Mouse (Mus musculus) intestine, postnatal 0 days (tissue): Measurements from ENCODE around the gene Trmt44. TPM values are rescaled to one million over a fixed set of nuclear protein-coding genes. Genes with fewer than 3 reads are reported as not detected.

Experiments used
- ATAC-seq: fragments of 200-750 bp; cut with Nextera tagmentation; 2 replicates; pipeline ENCODE4 v1.8.0; 2017; ENCODE audit warnings: mild to moderate bottlenecking, moderate TSS enrichment, moderate library complexity
- H3K27ac ChIP-seq: fragments of 300-500 bp; sonication (generic); 2 replicates; pipeline ENCODE4 v1.5.1; 2014; ENCODE audit warnings: mild to moderate bottlenecking, low read depth, low read length, moderate library complexity
- H3K27me3 ChIP-seq: fragments of 300-500 bp; sonication (generic); replicated peaks from 2 replicates; pipeline ENCODE4 v1.6.1; 2014; ENCODE audit warnings: low read length, mixed read lengths; ENCODE audit not compliant: control insufficient read depth, insufficient read depth
- H3K36me3 ChIP-seq: fragments of 300-500 bp; sonication (generic); 2 replicates; pipeline ENCODE4 v1.6.1; 2014; ENCODE audit warnings: mild to moderate bottlenecking, moderate library complexity; ENCODE audit not compliant: control insufficient read depth, insufficient read depth
- H3K4me1 ChIP-seq: fragments of 300-500 bp; sonication (generic); replicated peaks from 2 replicates; pipeline ENCODE4 v1.6.1; 2014; ENCODE audit warnings: antibody characterized with exemption, low read length, mixed read lengths; ENCODE audit not compliant: control insufficient read depth, insufficient read depth
- H3K4me2 ChIP-seq: fragments of 300-500 bp; sonication (generic); replicated peaks from 2 replicates; pipeline ENCODE4 v1.6.1; 2014; ENCODE audit warnings: low read depth, mild to moderate bottlenecking, moderate library complexity
- H3K4me3 ChIP-seq: fragments of 300-500 bp; sonication (generic); 2 replicates; pipeline ENCODE4 v1.5.1; 2014; ENCODE audit warnings: low read depth, low read length
- H3K9ac ChIP-seq: fragments of 300-500 bp; sonication (generic); 2 replicates; pipeline ENCODE4 v1.6.1; 2014; ENCODE audit warnings: mild to moderate bottlenecking, low read depth, low read length
- H3K9me3 ChIP-seq: fragments of 300-500 bp; sonication (generic); 2 replicates; pipeline ENCODE4 v1.6.1; 2016; ENCODE audit warnings: mixed run types; ENCODE audit not compliant: control insufficient read depth
- CTCF ChIP-seq: sonication (generic); IDR thresholded peaks from 2 replicates; pipeline ENCODE4 v1.5.1; 2016; ENCODE audit warnings: low read depth, mild to moderate bottlenecking, control low read depth, antibody characterized with exemption, moderate library complexity
- WGBS: fragments of 180-500 bp; shearing (Covaris S2); extraction: QIAGEN DNeasy Blood & Tissue Kit; methylation state at CpG from one replicate; pipeline ENCODE4 v1.1.7; 2014; 5-methylcytosine and 5-hydroxymethylcytosine counted together
- polyA plus RNA-seq: library from polyadenylated mRNA; unstranded; fragments of >200 nt; fragmentation: Nextera tagmentation; extraction: Ambion mirVana; gene quantifications from 2 replicates; pipeline ENCODE4 v1.2.1, GENCODE M21; 2015

The Trmt44 gene
- polyA plus RNA-seq, 1 experiment from 2014 or later = 3.6 TPM

DNA sequence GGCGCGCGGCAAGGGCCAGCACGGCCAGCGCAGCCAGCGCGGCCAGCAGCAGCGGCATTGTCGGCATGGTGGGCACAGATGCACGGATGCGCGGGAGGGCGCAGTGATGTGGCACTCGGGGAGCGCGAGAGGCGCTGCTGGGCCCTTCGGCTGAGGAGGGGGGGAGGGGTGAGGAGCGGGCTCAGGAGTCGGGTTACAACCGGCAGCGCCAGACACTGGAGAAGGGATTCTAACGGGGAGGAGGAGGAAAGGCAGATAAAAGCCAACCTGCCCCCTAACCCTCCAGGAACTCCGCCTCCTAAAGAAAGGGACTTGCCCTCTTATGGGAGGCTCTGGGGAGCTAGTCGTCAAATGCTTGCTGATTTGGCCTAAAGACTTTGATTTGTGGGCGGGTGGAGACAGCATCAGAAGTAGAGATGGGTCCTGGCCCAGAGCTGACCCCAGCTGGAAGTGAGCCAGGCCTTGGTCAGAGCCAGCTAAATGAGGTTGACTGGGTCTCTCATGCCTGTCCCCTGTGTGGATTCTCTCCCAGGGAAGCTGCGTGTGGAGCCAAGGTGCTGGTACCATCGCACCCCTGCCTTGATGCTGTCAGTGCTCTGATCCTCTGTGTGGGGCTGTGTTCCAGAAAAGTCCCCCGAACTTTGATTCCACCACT is 49.3 kb downstream of the Trmt44 start, which contains the start of gene Cpz:
TSS of gene Cpz (minus strand) at position 230 of the 655 bp plus-strand sequence.
- ATAC-seq = peak; percentile 40; the same call in 1 of the 2 replicates
- WGBS = 2% methylated on average over 29 of the region's 29 CpGs
- Histone ChIP-seq H3K4me2 (peak within 1 kb of the TSS; percentile 40; the same call in 1 of the 2 replicates), H3K27me3 (peaks cover 21% of the 10 kb centered on the region), H3K9ac (no peak within 1 kb of the TSS), H3K4me3 (0 out of 2 replicates have a peak within 1 kb of the TSS, but pooled peaks have one; percentile 7), H3K27ac (no peak within 1 kb of the TSS), H3K4me1 (no peaks in the 10 kb centered on the region), H3K9me3 (no peaks in the 10 kb centered on the region), H3K36me3 (no peaks in the 10 kb centered on the region)
- peak; percentile 50 for TF ChIP-seq CTCF

DNA sequence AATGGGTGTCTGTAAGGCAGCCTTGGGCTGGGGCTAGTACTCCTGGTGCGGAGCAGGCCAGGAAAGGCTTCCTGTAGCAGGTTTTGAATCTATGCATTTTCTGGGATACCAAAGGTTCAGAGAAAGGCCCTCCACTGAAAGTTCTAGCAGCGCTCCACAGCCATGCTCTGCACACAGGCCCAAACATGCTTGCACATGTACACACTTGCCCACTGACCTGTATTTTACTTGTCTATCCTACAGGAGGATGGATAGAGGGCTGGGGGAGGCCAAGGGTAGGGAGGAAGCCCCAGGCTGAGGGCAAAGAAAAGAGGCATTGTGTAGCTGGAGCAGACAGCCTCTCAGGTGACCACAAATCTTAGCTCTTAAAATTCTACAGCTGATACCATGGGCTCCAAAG is 50.5 kb downstream of the Trmt44 start:
- H3K9ac ChIP-seq = no peak overlapping the region
- H3K4me2 ChIP-seq = no peak overlapping the region
- no peak for ATAC-seq
- WGBS = 76% methylated on average over 2 of the region's 2 CpGs
- TF ChIP-seq CTCF = no peak
- no peaks in the 10 kb centered on the region for H3K36me3 ChIP-seq
- H3K9me3 ChIP-seq = no peaks in the 10 kb centered on the region
- H3K4me3 ChIP-seq = no peak overlapping the region
- no peak overlapping the region for H3K27ac ChIP-seq
- H3K27me3 ChIP-seq = peaks cover 21% of the 10 kb centered on the region
- no peaks in the 10 kb centered on the region for H3K4me1 ChIP-seq

DNA sequence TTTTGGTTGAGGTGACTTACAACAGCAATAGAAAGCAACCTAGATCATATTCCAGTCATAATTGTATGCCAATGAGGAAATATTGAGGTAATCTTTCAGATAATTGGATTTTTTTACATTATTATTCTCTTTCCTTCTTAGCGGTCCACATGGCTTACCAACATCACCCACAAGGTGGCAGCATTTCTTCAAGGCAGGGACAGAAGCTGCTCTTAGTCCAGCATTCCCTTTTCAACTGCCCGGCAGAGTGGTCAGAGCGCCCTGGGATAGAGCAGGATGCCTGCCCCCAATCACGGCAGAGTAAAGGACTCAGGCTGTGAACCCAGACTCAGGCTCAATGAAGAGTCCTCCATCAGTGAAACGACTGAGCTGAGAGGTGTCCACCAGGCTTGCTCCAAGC is 51.1 kb downstream of the Trmt44 start:
- H3K27ac ChIP-seq = no peak overlapping the region
- no peaks in the 10 kb centered on the region for H3K36me3 ChIP-seq
- no peak for ATAC-seq
- peaks cover 21% of the 10 kb centered on the region for H3K27me3 ChIP-seq
- H3K9me3 ChIP-seq = no peaks in the 10 kb centered on the region
- peak; percentile 94 for TF ChIP-seq CTCF
- 1% methylated on average over 5 of the region's 5 CpGs for WGBS
- H3K4me1 ChIP-seq = no peaks in the 10 kb centered on the region
- H3K4me3 ChIP-seq = no peak overlapping the region
- no peak overlapping the region for H3K4me2 ChIP-seq
- H3K9ac ChIP-seq = no peak overlapping the region

DNA sequence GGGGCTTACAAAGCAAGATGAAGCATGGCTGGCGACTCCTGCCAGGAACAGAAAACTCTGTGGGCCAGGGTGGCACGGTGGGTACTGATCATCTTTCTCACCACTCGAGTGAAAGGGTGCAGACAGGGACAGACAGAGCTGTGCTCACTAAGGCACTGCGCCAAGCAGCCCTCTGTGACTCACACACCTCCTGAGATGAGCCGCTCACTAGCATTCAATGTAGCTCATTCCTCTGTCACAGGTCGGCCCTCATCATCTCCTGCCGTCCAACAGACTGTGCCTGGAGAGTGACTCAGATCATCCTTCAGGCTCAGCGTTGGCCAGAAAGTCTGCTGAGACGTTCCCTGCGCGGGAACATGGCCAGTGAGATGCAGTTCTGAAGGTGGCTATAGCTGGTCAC is 58.1 kb downstream of the Trmt44 start:
- no peaks in the 10 kb centered on the region for H3K27me3 ChIP-seq
- no peak overlapping the region for H3K4me3 ChIP-seq
- H3K4me2 ChIP-seq = no peak overlapping the region
- no peak overlapping the region for H3K27ac ChIP-seq
- no peak overlapping the region for H3K9ac ChIP-seq
- H3K36me3 ChIP-seq = no peaks in the 10 kb centered on the region
- no peak for TF ChIP-seq CTCF
- no peaks in the 10 kb centered on the region for H3K9me3 ChIP-seq
- no peaks in the 10 kb centered on the region for H3K4me1 ChIP-seq
- 82% methylated on average over 11 of the region's 11 CpGs for WGBS
- ATAC-seq = no peak

DNA sequence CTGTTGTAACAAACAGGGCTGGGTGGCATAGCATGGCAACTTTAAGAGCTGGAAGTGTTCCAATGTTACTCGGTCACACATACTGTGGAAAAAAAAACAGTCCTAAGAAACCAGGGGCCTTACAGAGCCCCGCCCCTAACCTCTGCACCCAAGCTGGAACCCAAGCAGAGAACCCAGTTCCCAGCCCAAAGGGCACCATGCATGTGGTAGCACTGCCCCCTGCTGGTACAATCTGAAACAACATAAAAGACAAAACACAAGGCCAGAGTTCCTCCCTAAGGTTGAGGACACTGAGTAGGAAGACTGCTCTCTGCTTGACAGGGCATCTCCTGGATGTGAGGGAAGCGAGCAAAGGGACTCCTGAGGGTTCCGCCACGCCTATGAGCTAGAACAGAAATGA is 64.3 kb downstream of the Trmt44 start:
- H3K4me2 ChIP-seq = no peak overlapping the region
- 19% methylated on average over 5 of the region's 5 CpGs for WGBS
- H3K27me3 ChIP-seq = no peaks in the 10 kb centered on the region
- H3K4me3 ChIP-seq = no peak overlapping the region
- H3K27ac ChIP-seq = no peak overlapping the region
- peak; percentile 96 for TF ChIP-seq CTCF
- H3K4me1 ChIP-seq = no peaks in the 10 kb centered on the region
- no peak overlapping the region for H3K9ac ChIP-seq
- no peak for ATAC-seq
- no peaks in the 10 kb centered on the region for H3K9me3 ChIP-seq
- no peaks in the 10 kb centered on the region for H3K36me3 ChIP-seq

Other genes starting within 250 kb of the Trmt44 start
- not detected in 2 replicates for gene Hmx1, start 186.0 kb downstream of the Trmt44 start, polyA plus RNA-seq
- 4.0 and 4.4 TPM in 2 replicates for gene Cpz, start 49.4 kb downstream of the Trmt44 start, polyA plus RNA-seq
- 19.7 and 21.4 TPM in 2 replicates for gene Acox3, start 8.0 kb upstream of the Trmt44 start, polyA plus RNA-seq
- 24.5 and 25.5 TPM in 2 replicates for gene Htra3, start 104.7 kb upstream of the Trmt44 start, polyA plus RNA-seq
- 18.3 and 18.7 TPM in 2 replicates for gene Sh3tc1, start 164.9 kb upstream of the Trmt44 start, polyA plus RNA-seq
- 1.9 and 2.0 TPM in 2 replicates for gene Ablim2, start 182.8 kb upstream of the Trmt44 start, polyA plus RNA-seq